Mouse (Mus musculus): Measurements from ENCODE around the gene Arhgef40. TPM values are rescaled to one million over a fixed set of nuclear protein-coding genes. Genes with fewer than 3 reads are reported as not detected.
"Not testable (repeated sequence)": the region's sequence is repeated elsewhere in the genome, so short reads cannot be mapped to it uniquely, and the experiment has no call there.

Arhgef40 gene
- polyA plus RNA-seq, 1 experiment = 24.1 TPM

- H3K27ac ChIP-seq (ENCODE audit: insufficient read depth, low read length) = no peak overlapping the region
- TF ChIP-seq POLR2A (IDR thresholded peaks at IDR 0.05; ENCODE audit: extremely low read depth, insufficient read depth, low read length) (no peak), CTCF (IDR thresholded peaks at IDR 0.05; ENCODE audit: extremely low read depth, insufficient read depth, low read length) (peak; percentile 47)
Observed at GRCm38 (mm10) chr14:52044901-52045678, 60.6 kb downstream of the Arhgef40 start.

GRCm38 (mm10) chr14:52045966-52046565, 61.5 kb downstream of the Arhgef40 start:
- Histone ChIP-seq H3K27ac (ENCODE audit: insufficient read depth, low read length) (no peak overlapping the region), H3K4me3 (ENCODE audit: insufficient read depth, low read length) (no peak overlapping the region), H3K4me1 (ENCODE audit: control insufficient read depth, insufficient read depth, low read length) (no peaks in the 10 kb centered on the region)
- TF ChIP-seq POLR2A (IDR thresholded peaks at IDR 0.05; ENCODE audit: extremely low read depth, insufficient read depth, low read length) = no peak
- TF ChIP-seq CTCF (IDR thresholded peaks at IDR 0.05; ENCODE audit: extremely low read depth, insufficient read depth, low read length) = no peak

More at GRCm38 (mm10) chr14:52044901-52045678, 60.6 kb downstream of the Arhgef40 start:
- no peak overlapping the region for H3K4me3 ChIP-seq (ENCODE audit: insufficient read depth, low read length)
- no peaks in the 10 kb centered on the region for H3K4me1 ChIP-seq (ENCODE audit: control insufficient read depth, insufficient read depth, low read length)

- not testable (repeated sequence) for H3K4me1 ChIP-seq (ENCODE audit: control insufficient read depth, insufficient read depth, low read length); H3K27ac ChIP-seq (ENCODE audit: insufficient read depth, low read length); H3K4me3 ChIP-seq (ENCODE audit: insufficient read depth, low read length)
Observed at GRCm38 (mm10) chr14:52052720-52053119, 68.2 kb downstream of the Arhgef40 start.

Other genes starting within 250 kb of the Arhgef40 start
- not detected in 2 replicates for gene Ang4, start 211.1 kb upstream of the Arhgef40 start, polyA plus RNA-seq (2012; rRNA removed)
- not detected in 2 replicates for gene AY358078, start 184.7 kb upstream of the Arhgef40 start, polyA plus RNA-seq (2012; rRNA removed)
- not detected in 2 replicates for gene Ear6, start 131.0 kb upstream of the Arhgef40 start, polyA plus RNA-seq (2012; rRNA removed)
- gene Mettl17, start 99.9 kb upstream of the Arhgef40 start, polyA plus RNA-seq (2012; rRNA removed) = 41.4 and 49.3 TPM in 2 replicates
- 17.8 and 18.7 TPM in 2 replicates for gene Slc39a2, start 91.8 kb upstream of the Arhgef40 start, polyA plus RNA-seq (2012; rRNA removed)
- gene Ndrg2, start 70.6 kb upstream of the Arhgef40 start, polyA plus RNA-seq (2012; rRNA removed) = 955 and 1,100 TPM in 2 replicates
- gene Tppp2, start 66.3 kb upstream of the Arhgef40 start, polyA plus RNA-seq (2012; rRNA removed) = not detected in 2 replicates
- 0.17 and 0.21 TPM in 2 replicates for gene Rnase13, start 61.9 kb upstream of the Arhgef40 start, polyA plus RNA-seq (2012; rRNA removed)
- gene Tmem253, start 30.9 kb downstream of the Arhgef40 start, polyA plus RNA-seq (2012; rRNA removed) = 0.21 and 0.34 TPM in 2 replicates
- gene Zfp219, start 36.0 kb downstream of the Arhgef40 start, polyA plus RNA-seq (2012; rRNA removed) = 51.3 and 54.3 TPM in 2 replicates
- not detected in 2 replicates for gene Olfr221, start 57.7 kb downstream of the Arhgef40 start, polyA plus RNA-seq (2012; rRNA removed)
- 215 and 219 TPM in 2 replicates for gene Hnrnpc, start 119.3 kb downstream of the Arhgef40 start, polyA plus RNA-seq (2012; rRNA removed)
- 1.3 and 1.8 TPM in 2 replicates for gene Rpgrip1, start 126.0 kb downstream of the Arhgef40 start, polyA plus RNA-seq (2012; rRNA removed)
- gene Supt16, start 212.7 kb downstream of the Arhgef40 start, polyA plus RNA-seq (2012; rRNA removed) = 25.6 and 28.2 TPM in 2 replicates